Mouse (Mus musculus) spleen, adult 2 months (tissue): ENCODE measurements around the gene Cnst. TPM values are rescaled to one million over a fixed set of nuclear protein-coding genes. Genes with fewer than 3 reads are reported as not detected.
A peak's percentile ranks its signal among the peaks of the same experiment; 100 is the strongest.

Source experiments
- DNase-seq, 2 experiments: peaks; one replicate each; pipeline versions ENCODE4 v3.0.0 to v3.0.0-alpha.2; 2012 to 2021; ENCODE audit warnings: low spot score in 2 of 2, low read depth in 1 of 2
- H3K27ac ChIP-seq: fragments of 200-500 bp; 2 replicates; pipeline ENCODE4 v1.5.1; 2012; ENCODE audit warnings: low read length, inconsistent platforms; ENCODE audit not compliant: insufficient read depth
- H3K27me3 ChIP-seq: fragments of 200-500 bp; 2 replicates; pipeline ENCODE4 v1.6.1; 2012; ENCODE audit warnings: mild to moderate bottlenecking, moderate library complexity, low read length, inconsistent platforms; ENCODE audit not compliant: control insufficient read depth, insufficient read depth
- H3K36me3 ChIP-seq: fragments of 200-500 bp; 2 replicates; pipeline ENCODE4 v1.6.1; 2012; ENCODE audit warnings: mild to moderate bottlenecking, low read length, inconsistent platforms; ENCODE audit not compliant: control insufficient read depth, insufficient read depth
- H3K4me1 ChIP-seq: fragments of 200-500 bp; 2 replicates; pipeline ENCODE4 v1.6.1; 2011; ENCODE audit warnings: inconsistent platforms; ENCODE audit not compliant: control insufficient read depth, insufficient read depth, insufficient read length
- H3K4me3 ChIP-seq: fragments of 200-500 bp; 2 replicates; pipeline ENCODE4 v1.5.1; 2011; ENCODE audit warnings: mild to moderate bottlenecking, inconsistent platforms; ENCODE audit not compliant: insufficient read depth, insufficient read length; ENCODE audit errors: extremely low read depth
- CTCF ChIP-seq: fragments of 200-500 bp; IDR thresholded peaks from 2 replicates; pipeline ENCODE4 v1.5.1; 2011; ENCODE audit warnings: mild to moderate bottlenecking, inconsistent platforms; ENCODE audit not compliant: insufficient read depth, insufficient read length, insufficient replicate concordance; ENCODE audit errors: extremely low read depth
- POLR2A ChIP-seq: fragments of 200-500 bp; IDR thresholded peaks from 2 replicates; pipeline ENCODE4 v1.6.1; 2011; ENCODE audit warnings: low read depth, low read length, inconsistent platforms
- WGBS: fragments of 180-500 bp; shearing (Covaris S2); methylation state at CpG from one replicate; pipeline ENCODE4 v1.1.7; 2018; 5-methylcytosine and 5-hydroxymethylcytosine counted together
- polyA plus RNA-seq: library from polyadenylated mRNA; depleted of rRNA; stranded (reverse); fragments of >200 nt; gene quantifications from 2 replicates; pipeline ENCODE4 v1.2.3, GENCODE M21; 2012

Cnst gene
- polyA plus RNA-seq, 1 experiment, result 7.2 TPM

- DNase-seq, result no peak
- H3K36me3 ChIP-seq, result peaks cover 10% of the 10 kb centered on the region
- WGBS, result 93% methylated on average over 26 of the region's 26 CpGs
- H3K4me1 ChIP-seq, result no peaks in the 10 kb centered on the region
- no peaks in the 10 kb centered on the region for H3K27me3 ChIP-seq
- H3K27ac ChIP-seq, result no peak overlapping the region
- no peak overlapping the region for H3K4me3 ChIP-seq
- TF ChIP-seq POLR2A, result no peak
- TF ChIP-seq CTCF, result no peak
Measured at GRCm38 (mm10) chr1:179609724-179610505, 63.7 kb downstream of the Cnst start.

GRCm38 (mm10) chr1:179611182-179611581, 65.0 kb downstream of the Cnst start:
- Histone ChIP-seq H3K4me1 (no peaks in the 10 kb centered on the region), H3K27ac (no peak overlapping the region), H3K36me3 (peaks cover 10% of the 10 kb centered on the region), H3K27me3 (no peaks in the 10 kb centered on the region), H3K4me3 (no peak overlapping the region)
- no peak for DNase-seq
- WGBS, result 79% methylated on average over 5 of the region's 5 CpGs
- no peak for TF ChIP-seq CTCF
- TF ChIP-seq POLR2A, result no peak

- Histone ChIP-seq H3K27ac (no peak overlapping the region), H3K36me3 (peaks cover 10% of the 10 kb centered on the region), H3K27me3 (no peaks in the 10 kb centered on the region), H3K4me3 (no peak overlapping the region), H3K4me1 (no peaks in the 10 kb centered on the region)
- DNase-seq, result no peak
- 94% methylated on average over 6 of the region's 6 CpGs for WGBS
- no peak for TF ChIP-seq POLR2A
- no peak for TF ChIP-seq CTCF
Measured at GRCm38 (mm10) chr1:179612418-179612817, 66.2 kb downstream of the Cnst start.

- 94% methylated on average over 9 of the region's 9 CpGs for WGBS
- TF ChIP-seq CTCF, result no peak
- no peak for TF ChIP-seq POLR2A
- no peak overlapping the region for H3K4me3 ChIP-seq
- H3K4me1 ChIP-seq, result no peaks in the 10 kb centered on the region
- H3K27me3 ChIP-seq, result no peaks in the 10 kb centered on the region
- no peak overlapping the region for H3K27ac ChIP-seq
- H3K36me3 ChIP-seq, result peaks cover 11% of the 10 kb centered on the region
- DNase-seq, result no peak
Measured at GRCm38 (mm10) chr1:179612986-179613505, 66.9 kb downstream of the Cnst start.

GRCm38 (mm10) chr1:179617426-179617825, 71.3 kb downstream of the Cnst start:
- Histone ChIP-seq H3K27ac (no peak overlapping the region), H3K4me3 (no peak overlapping the region), H3K4me1 (no peaks in the 10 kb centered on the region), H3K36me3 (peaks cover 2% of the 10 kb centered on the region; the same call in 1 of the 2 replicates), H3K27me3 (no peaks in the 10 kb centered on the region)
- DNase-seq, result no peak
- TF ChIP-seq CTCF, result no peak
- WGBS, result 94% methylated on average over 7 of the region's 7 CpGs

- H3K36me3 ChIP-seq, result peaks cover 16% of the 10 kb centered on the region
- no peak for DNase-seq
- H3K4me1 ChIP-seq, result no peaks in the 10 kb centered on the region
- no peaks in the 10 kb centered on the region for H3K27me3 ChIP-seq
- no peak overlapping the region for H3K4me3 ChIP-seq
- no peak overlapping the region for H3K27ac ChIP-seq
- TF ChIP-seq POLR2A, result no peak
- no peak for TF ChIP-seq CTCF
- 95% methylated on average over 12 of the region's 12 CpGs for WGBS
Measured at GRCm38 (mm10) chr1:179622665-179623064, 76.5 kb downstream of the Cnst start.

- H3K4me1 ChIP-seq, result no peaks in the 10 kb centered on the region
- no peak overlapping the region for H3K4me3 ChIP-seq
- H3K36me3 ChIP-seq, result peaks cover 14% of the 10 kb centered on the region
- no peak for TF ChIP-seq POLR2A
- TF ChIP-seq CTCF, result peak; percentile 31; the same call in 1 of the 2 replicates
- 63% methylated on average over 4 of the region's 4 CpGs for WGBS
- H3K27ac ChIP-seq, result no peak overlapping the region
- peak in 1 of 2 experiments; percentile 18 for DNase-seq
- H3K27me3 ChIP-seq, result no peaks in the 10 kb centered on the region
Measured at GRCm38 (mm10) chr1:179623657-179624056, 77.5 kb downstream of the Cnst start.
